Mouse (Mus musculus) hindbrain, embryonic 14.5 days (tissue): ENCODE data around the gene Ddx27. TPM values are rescaled to one million over a fixed set of nuclear protein-coding genes. Genes with fewer than 3 reads are reported as not detected.

Experiments used
- ATAC-seq: fragments of 200-750 bp; cut with Nextera tagmentation; 2 replicates; pipeline ENCODE4 v1.8.0; 2017; ENCODE audit warnings: moderate number of reproducible peaks, mild to moderate bottlenecking, moderate TSS enrichment, moderate library complexity; ENCODE audit not compliant: low FRiP score
- DNase-seq: peaks from one replicate; pipeline ENCODE4 v3.0.0-alpha.2; 2015; ENCODE audit warnings: low spot score
- H3K27ac ChIP-seq: fragments of 300-500 bp; sonication (generic); 2 replicates; pipeline ENCODE4 v1.5.1; 2014; ENCODE audit warnings: mild to moderate bottlenecking, moderate library complexity
- H3K27me3 ChIP-seq: fragments of 300-500 bp; sonication (generic); 2 replicates; pipeline ENCODE4 v1.6.1; 2014; ENCODE audit warnings: mild to moderate bottlenecking, low read length, mixed read lengths; ENCODE audit not compliant: control insufficient read depth, insufficient read depth
- H3K36me3 ChIP-seq: fragments of 300-500 bp; sonication (generic); replicated peaks from 2 replicates; pipeline ENCODE4 v1.6.1; 2014; ENCODE audit not compliant: control insufficient read depth, insufficient read depth
- H3K4me1 ChIP-seq: fragments of 300-500 bp; sonication (generic); replicated peaks from 2 replicates; pipeline ENCODE4 v1.6.1; 2014; ENCODE audit warnings: antibody characterized with exemption, low read length, mixed read lengths; ENCODE audit not compliant: control insufficient read depth, insufficient read depth
- H3K4me2 ChIP-seq: fragments of 300-500 bp; sonication (generic); replicated peaks from 2 replicates; pipeline ENCODE4 v1.6.1; 2014; ENCODE audit warnings: mild to moderate bottlenecking, moderate library complexity
- H3K4me3 ChIP-seq: fragments of 300-500 bp; sonication (generic); replicated peaks from 2 replicates; pipeline ENCODE4 v1.5.1; 2014; ENCODE audit warnings: mild to moderate bottlenecking, low read length
- H3K9ac ChIP-seq: fragments of 300-500 bp; sonication (generic); 2 replicates; pipeline ENCODE4 v1.6.1; 2014
- H3K9me3 ChIP-seq: fragments of 300-500 bp; sonication (generic); 2 replicates; pipeline ENCODE4 v1.6.1; 2016; ENCODE audit warnings: low read length; ENCODE audit not compliant: control insufficient read depth
- WGBS: fragments of 180-500 bp; shearing (Covaris S2); extraction: QIAGEN DNeasy Blood & Tissue Kit; methylation state at CpG from one replicate; pipeline ENCODE4 v1.1.7; 2014; 5-methylcytosine and 5-hydroxymethylcytosine counted together
- polyA plus RNA-seq: library from polyadenylated mRNA; unstranded; fragments of >200 nt; fragmentation: Nextera tagmentation; extraction: Ambion mirVana; gene quantifications from 2 replicates; pipeline ENCODE4 v1.2.1, GENCODE M21; 2014

Ddx27 gene
- polyA plus RNA-seq, 1 experiment from 2014 or later, result 29.3 TPM

GRCm38 (mm10) chr2:167048223-167048622 lies 33.2 kb downstream of the Ddx27 start:
- Histone ChIP-seq H3K27ac (no peak overlapping the region), H3K4me1 (0 out of 2 replicates have a peak, but pooled peaks cover 1% of the 10 kb centered on the region), H3K4me2 (no peak overlapping the region), H3K36me3 (peaks cover 84% of the 10 kb centered on the region), H3K27me3 (no peaks in the 10 kb centered on the region), H3K9ac (no peak overlapping the region), H3K9me3 (no peaks in the 10 kb centered on the region), H3K4me3 (no peak overlapping the region)
- DNase-seq (no peak), ATAC-seq (no peak)
- WGBS, result 96% methylated on average over 10 of the region's 10 CpGs

- Histone ChIP-seq H3K9ac (no peak overlapping the region), H3K27ac (no peak overlapping the region), H3K27me3 (no peaks in the 10 kb centered on the region), H3K4me3 (no peak overlapping the region), H3K4me1 (0 out of 2 replicates have a peak, but pooled peaks cover 5% of the 10 kb centered on the region), H3K4me2 (no peak overlapping the region), H3K36me3 (peaks cover 84% of the 10 kb centered on the region), H3K9me3 (no peaks in the 10 kb centered on the region)
- no peak for ATAC-seq
- 92% methylated on average over 8 of the region's 8 CpGs for WGBS
- DNase-seq, result no peak
Observed at GRCm38 (mm10) chr2:167048698-167049358, 33.8 kb downstream of the Ddx27 start.

- no peaks in the 10 kb centered on the region for H3K27me3 ChIP-seq
- peaks cover 85% of the 10 kb centered on the region for H3K36me3 ChIP-seq
- DNase-seq (no peak), ATAC-seq (no peak)
- 55% methylated on average over 9 of the region's 9 CpGs for WGBS
- H3K4me2 ChIP-seq, result no peak overlapping the region
- no peak overlapping the region for H3K9ac ChIP-seq
- H3K9me3 ChIP-seq, result no peaks in the 10 kb centered on the region
- 0 out of 2 replicates have a peak, but pooled peaks cover 5% of the 10 kb centered on the region for H3K4me1 ChIP-seq
- no peak overlapping the region for H3K4me3 ChIP-seq
- no peak overlapping the region for H3K27ac ChIP-seq
Observed at GRCm38 (mm10) chr2:167053127-167053844, 38.3 kb downstream of the Ddx27 start.

GRCm38 (mm10) chr2:167055386-167055785 lies 40.4 kb downstream of the Ddx27 start:
- whole genome bisulfite sequencing, result 83% methylated on average over 15 of the region's 15 CpGs
- H3K27me3 ChIP-seq, result no peaks in the 10 kb centered on the region
- no peak overlapping the region for H3K4me3 ChIP-seq
- no peak overlapping the region for H3K9ac ChIP-seq
- H3K27ac ChIP-seq, result no peak overlapping the region
- H3K36me3 ChIP-seq, result peaks cover 72% of the 10 kb centered on the region
- ATAC-seq (no peak), DNase-seq (no peak)
- no peaks in the 10 kb centered on the region for H3K9me3 ChIP-seq
- H3K4me2 ChIP-seq, result no peak overlapping the region
- 0 out of 2 replicates have a peak, but pooled peaks cover 8% of the 10 kb centered on the region for H3K4me1 ChIP-seq

- DNase-seq (no peak), ATAC-seq (no peak)
- H3K4me3 ChIP-seq, result no peak overlapping the region
- no peak overlapping the region for H3K4me2 ChIP-seq
- no peaks in the 10 kb centered on the region for H3K27me3 ChIP-seq
- no peaks in the 10 kb centered on the region for H3K9me3 ChIP-seq
- no peak overlapping the region for H3K9ac ChIP-seq
- H3K36me3 ChIP-seq, result peaks cover 66% of the 10 kb centered on the region
- 96% methylated on average over 15 of the region's 15 CpGs for WGBS
- peaks cover 15% of the 10 kb centered on the region for H3K4me1 ChIP-seq
- H3K27ac ChIP-seq, result no peak overlapping the region
Observed at GRCm38 (mm10) chr2:167056210-167056941, 41.4 kb downstream of the Ddx27 start.

- H3K36me3 ChIP-seq, result peaks cover 60% of the 10 kb centered on the region
Observed at GRCm38 (mm10) chr2:167056942-167057323, 41.9 kb downstream of the Ddx27 start.

GRCm38 (mm10) chr2:167058201-167058600 lies 43.2 kb downstream of the Ddx27 start:
- peaks cover 19% of the 10 kb centered on the region for H3K4me1 ChIP-seq
- H3K36me3 ChIP-seq, result peaks cover 54% of the 10 kb centered on the region
- no peak for ATAC-seq
- H3K9me3 ChIP-seq, result no peaks in the 10 kb centered on the region
- no peak overlapping the region for H3K4me2 ChIP-seq
- DNase-seq, result no peak
- no peak overlapping the region for H3K27ac ChIP-seq
- no peak overlapping the region for H3K9ac ChIP-seq
- H3K4me3 ChIP-seq, result no peak overlapping the region
- 82% methylated on average over 3 of the region's 3 CpGs for WGBS
- H3K27me3 ChIP-seq, result no peaks in the 10 kb centered on the region

More at GRCm38 (mm10) chr2:167056942-167057323, 41.9 kb downstream of the Ddx27 start:
- H3K4me1 ChIP-seq, result peaks cover 20% of the 10 kb centered on the region
- no peaks in the 10 kb centered on the region for H3K9me3 ChIP-seq
- no peak overlapping the region for H3K4me2 ChIP-seq
- no peaks in the 10 kb centered on the region for H3K27me3 ChIP-seq
- DNase-seq (no peak), ATAC-seq (no peak)
- WGBS, result 91% methylated on average over 5 of the region's 5 CpGs
- H3K9ac ChIP-seq, result no peak overlapping the region
- H3K4me3 ChIP-seq, result no peak overlapping the region
- no peak overlapping the region for H3K27ac ChIP-seq

GRCm38 (mm10) chr2:167058814-167059387 lies 43.9 kb downstream of the Ddx27 start:
- H3K4me3 ChIP-seq, result no peak overlapping the region

GRCm38 (mm10) chr2:167059536-167059935 lies 44.5 kb downstream of the Ddx27 start:
- Histone ChIP-seq H3K27ac (no peak overlapping the region), H3K36me3 (peaks cover 45% of the 10 kb centered on the region), H3K4me2 (no peak overlapping the region), H3K4me3 (no peak overlapping the region), H3K9me3 (no peaks in the 10 kb centered on the region), H3K9ac (peak overlapping the region; percentile 0; the same call in 1 of the 2 replicates), H3K27me3 (no peaks in the 10 kb centered on the region), H3K4me1 (peaks cover 16% of the 10 kb centered on the region)
- 44% methylated on average over 8 of the region's 8 CpGs for WGBS
- no peak for DNase-seq
- ATAC-seq, result no peak

More at GRCm38 (mm10) chr2:167058814-167059387, 43.9 kb downstream of the Ddx27 start:
- H3K4me1 ChIP-seq, result peaks cover 15% of the 10 kb centered on the region
- ATAC-seq (no peak), DNase-seq (no peak)
- no peak overlapping the region for H3K9ac ChIP-seq
- WGBS, result 62% methylated on average over 3 of the region's 3 CpGs
- H3K27me3 ChIP-seq, result no peaks in the 10 kb centered on the region
- H3K27ac ChIP-seq, result no peak overlapping the region
- H3K36me3 ChIP-seq, result peaks cover 47% of the 10 kb centered on the region
- H3K9me3 ChIP-seq, result no peaks in the 10 kb centered on the region
- no peak overlapping the region for H3K4me2 ChIP-seq
